Mouse (Mus musculus): ENCODE results near the gene Bcl9.

- TF ChIP-seq CTCF (IDR thresholded peaks at IDR 0.05; ENCODE audit: control insufficient read depth, insufficient read depth, low read length) (peak; percentile 83), POLR2A (IDR thresholded peaks at IDR 0.05; ENCODE audit: borderline replicate concordance, control insufficient read depth, low read depth, low read length) (no peak)
Measured at GRCm38 (mm10) chr3:97201943-97202342, 95.8 kb downstream of the Bcl9 start.

All from bone marrow, adult 2 months (tissue).